Mouse (Mus musculus) kidney, postnatal 36 days (tissue): ENCODE measurements around the gene Foxo1.

Experiments
- DNase-seq, 2 experiments: peaks; one replicate each; pipeline ENCODE4 v3.0.0; 2021 to 2022; ENCODE audit warnings: mixed read lengths in 2 of 2

Gene Foxo1

DNA sequence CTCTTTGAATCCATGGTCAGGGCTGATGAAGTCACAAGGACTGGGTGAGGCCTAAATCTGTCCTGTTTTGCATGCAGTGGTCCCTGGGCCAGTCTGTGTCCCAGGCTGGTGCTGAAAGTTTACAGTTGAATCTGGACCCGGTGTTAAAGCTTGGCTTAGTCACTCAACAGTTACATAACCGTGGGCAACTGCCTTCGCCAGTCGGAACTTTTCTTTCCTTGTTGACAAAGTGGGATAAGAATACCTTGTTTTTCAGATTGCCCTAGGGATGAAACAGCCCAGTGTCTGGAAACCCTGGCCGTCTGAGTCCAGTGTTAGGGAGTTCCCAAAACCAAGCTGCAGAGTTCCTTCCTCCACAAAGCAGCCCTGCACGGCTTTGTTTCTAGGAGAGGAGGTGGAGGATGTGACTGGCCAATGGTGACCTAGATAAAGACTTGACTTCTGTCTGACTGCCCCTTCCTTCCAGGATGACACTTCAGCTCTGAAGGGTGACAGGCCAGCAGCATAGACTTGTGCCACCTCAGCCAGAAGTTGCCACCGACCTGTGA lies 101.8 kb downstream of the Foxo1 start:
- no peak for DNase-seq

DNA sequence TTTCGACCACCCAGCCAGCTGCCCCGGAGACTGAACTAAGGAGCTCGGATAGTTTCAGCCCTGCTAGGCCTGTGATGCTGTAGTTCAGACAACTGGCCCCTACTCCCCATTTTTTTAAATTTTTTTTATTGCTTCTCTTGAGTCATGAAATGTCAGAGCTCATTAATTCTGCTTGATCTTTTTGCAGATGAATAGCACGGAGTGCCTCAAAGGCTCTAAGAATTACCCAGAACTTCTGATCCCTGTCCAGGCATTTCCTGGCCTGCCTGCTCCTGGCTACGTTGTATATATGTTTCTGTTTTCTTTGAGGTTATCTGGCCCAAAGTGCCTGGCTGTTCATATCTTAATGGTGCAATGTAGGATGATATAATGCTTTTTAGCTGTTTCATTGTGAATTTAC lies 108.8 kb downstream of the Foxo1 start:
- no peak for DNase-seq

DNA sequence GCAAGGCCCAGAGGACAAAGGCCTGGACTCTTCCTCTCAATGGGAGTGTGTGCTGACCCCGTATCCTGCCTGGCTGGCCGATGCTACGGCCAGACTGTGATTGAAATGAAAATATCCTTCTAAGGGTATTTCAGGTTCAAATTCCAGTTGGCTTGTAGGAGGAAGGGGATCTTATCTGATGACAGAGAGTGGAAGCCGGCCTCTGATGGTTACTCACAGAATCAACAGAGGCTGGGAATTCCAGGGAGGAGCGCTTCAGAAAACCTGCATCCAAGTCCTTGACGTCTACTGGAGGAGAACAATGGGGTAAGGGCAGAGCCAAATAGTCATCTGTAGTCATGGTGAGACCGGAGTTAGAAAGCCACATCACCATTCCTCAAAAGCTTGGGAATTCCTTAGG lies 115.2 kb downstream of the Foxo1 start:
- peak; percentile 35 to 57 for DNase-seq

GRCm38 (mm10) chr3:52386343-52386742 lies 118.2 kb downstream of the Foxo1 start:
- no peak for DNase-seq

DNA sequence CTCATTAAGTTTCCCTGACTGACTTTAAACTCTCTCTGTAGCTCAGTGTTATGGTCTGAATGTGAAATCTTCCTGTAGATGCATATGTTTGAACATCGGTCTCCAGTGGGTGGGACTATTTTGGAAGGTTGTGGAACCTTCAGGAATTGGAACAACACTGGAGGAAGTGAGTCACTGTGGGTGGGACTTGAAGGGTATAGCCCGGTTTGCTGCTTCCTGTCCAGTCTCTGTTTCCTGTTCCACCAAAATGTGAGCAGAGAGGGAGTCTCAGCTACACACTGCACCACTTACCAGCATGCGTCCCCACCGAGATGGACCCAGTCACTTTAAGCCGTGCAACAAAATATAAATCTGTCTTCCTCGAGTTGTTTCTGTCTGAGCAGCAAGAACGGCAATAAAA lies 122.2 kb downstream of the Foxo1 start:
- no peak for DNase-seq

GRCm38 (mm10) chr3:52390766-52391665 lies 122.9 kb downstream of the Foxo1 start:
- no peak for DNase-seq

DNA sequence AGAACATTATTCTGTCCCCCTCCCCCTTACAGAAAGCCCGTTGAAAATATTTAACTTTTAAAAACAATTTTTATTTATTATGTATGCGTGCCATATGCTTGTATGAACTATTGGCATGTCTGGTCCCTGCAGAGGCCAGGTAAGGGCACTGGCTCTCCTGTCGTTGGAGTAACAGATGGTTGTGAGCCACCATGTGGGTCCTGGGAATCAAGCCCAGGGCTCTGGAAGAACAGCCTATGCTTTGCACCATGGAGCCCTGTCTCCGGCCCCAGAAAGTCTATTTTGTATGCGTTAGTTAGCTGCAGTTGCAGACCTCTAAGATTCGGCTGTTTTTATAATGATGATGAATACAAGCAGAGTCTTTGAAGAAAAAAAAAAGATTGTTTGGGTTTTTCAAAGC lies 123.8 kb downstream of the Foxo1 start:
- DNase-seq = no peak

DNA sequence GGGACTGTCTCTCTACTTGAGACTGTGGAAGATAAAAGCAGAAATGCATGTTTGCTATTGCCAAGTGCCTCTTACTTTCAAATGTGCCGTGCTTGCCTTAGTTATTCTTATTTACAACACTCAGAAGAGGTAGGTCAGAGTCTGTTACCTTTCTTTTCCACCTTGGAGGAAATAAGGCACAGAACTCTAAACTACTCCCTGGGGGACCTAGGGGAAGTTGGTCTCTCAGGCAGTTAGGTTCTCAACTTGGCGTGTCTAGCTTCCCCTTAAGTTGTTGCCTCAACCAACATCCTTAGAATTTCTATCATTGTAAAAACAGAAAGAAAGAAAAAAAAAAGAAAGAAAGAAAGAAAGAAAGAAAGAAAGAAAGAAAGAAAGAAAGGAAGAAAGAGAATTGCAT lies 124.4 kb downstream of the Foxo1 start:
- DNase-seq = no peak

GRCm38 (mm10) chr3:52393171-52393570 lies 125.0 kb downstream of the Foxo1 start:
- no peak for DNase-seq

- DNase-seq = no peak
Observed at GRCm38 (mm10) chr3:52396121-52396731, 128.1 kb downstream of the Foxo1 start.

DNA sequence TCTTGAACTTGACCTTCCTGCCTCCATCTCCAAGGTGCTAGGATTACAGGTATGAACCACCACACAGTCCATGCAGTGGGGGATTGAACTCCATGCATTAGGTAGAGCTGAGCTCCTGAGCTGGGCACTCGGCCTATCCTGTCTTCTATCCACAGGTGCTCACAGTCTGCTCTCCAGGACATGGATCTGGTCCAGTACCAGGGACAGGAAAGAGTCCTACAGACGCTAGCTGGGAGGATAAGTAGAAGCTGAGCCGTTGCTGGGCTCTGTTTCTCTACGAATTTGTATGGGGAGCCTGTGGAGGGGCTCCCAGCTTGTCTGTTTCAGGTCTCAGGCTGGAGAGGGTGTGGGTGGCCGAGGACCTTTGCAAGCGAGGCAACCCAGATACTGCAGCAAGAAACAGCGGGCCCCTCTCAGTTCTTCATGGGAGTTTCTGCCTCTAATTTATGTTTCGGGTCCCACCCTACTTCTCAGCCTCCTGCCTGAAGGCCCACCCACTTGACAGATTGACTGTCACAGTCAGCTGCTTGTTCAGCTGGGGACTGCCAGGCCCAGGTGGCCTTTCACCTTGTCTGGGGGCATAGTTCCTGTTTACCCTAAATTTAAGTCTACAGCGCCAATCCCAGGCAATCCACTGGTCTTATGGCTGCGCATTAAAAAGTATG lies 128.9 kb downstream of the Foxo1 start:
- DNase-seq = no peak

DNA sequence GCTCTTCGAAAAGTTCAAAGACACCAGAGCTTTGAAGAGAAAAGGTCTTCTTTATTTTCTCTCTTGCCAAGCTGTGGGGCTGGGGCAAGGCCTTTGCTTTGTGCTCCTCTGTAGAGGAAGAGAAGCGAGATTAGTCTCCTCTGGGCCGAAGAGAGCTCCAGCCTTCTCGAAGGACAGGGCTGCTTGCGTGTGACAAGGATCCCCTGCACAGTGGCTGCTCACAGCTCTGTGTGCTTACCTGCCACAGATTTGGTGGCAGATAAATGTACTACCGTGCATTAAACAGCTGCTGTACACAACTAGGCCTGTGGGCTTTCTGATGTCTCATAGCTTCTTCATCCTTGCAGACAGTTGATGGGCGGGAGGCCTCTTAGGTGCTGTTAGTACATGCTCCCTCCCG lies 129.8 kb downstream of the Foxo1 start:
- DNase-seq = no peak

DNA sequence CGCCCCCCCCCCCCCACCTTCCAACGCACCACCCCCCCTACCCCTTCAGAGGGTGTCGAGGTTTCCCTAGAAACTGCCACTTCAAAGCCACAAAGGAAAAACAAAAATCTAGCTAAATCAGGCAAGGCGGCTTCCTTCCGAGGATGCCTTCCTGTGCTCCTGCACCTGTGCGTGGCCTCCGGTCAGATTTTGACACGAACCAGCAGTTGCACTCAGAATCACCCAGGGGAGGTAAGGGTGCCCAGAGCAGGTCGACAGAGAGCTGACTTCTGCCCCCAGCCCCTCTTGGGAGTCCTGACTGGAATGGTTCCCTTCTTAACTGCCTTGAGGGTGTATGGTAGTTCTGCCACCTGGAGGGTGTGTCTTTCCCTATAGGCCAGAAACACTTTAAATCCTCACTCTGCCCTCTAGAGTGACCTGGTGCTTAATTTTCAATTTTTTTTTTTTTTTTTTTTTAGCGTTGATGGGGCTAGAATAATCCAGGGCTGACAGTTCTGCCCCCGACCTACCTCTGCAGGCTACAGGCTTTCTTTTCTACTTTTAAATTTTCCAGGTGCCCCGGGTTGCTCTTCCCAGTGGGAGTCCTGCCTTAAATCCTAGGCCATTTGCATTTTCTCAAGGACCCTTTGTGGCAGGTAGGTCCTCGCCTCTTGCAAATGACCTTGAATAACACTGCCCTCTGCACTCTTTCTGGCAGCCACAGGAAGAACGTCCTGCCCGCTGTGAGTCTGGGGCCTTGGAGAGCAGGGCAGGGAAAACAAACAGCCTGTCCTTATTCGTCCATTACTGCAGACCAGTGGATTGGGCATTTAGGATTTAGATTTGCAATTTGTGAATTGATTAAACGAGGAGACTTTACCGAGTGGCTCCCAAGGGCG lies 132.4 kb downstream of the Foxo1 start:
- DNase-seq = peak; percentile 32 to 42

- peak; percentile 79 to 82 for DNase-seq
Observed at GRCm38 (mm10) chr3:52401162-52401928, 133.2 kb downstream of the Foxo1 start.
